Mouse (Mus musculus) T-helper 1 cell (primary cell): Measurements from ENCODE around the gene Ina.
"Not testable (repeated sequence)": the region's sequence is repeated elsewhere in the genome, so short reads cannot be mapped to it uniquely, and the experiment has no call there.

ENCODE experiments used
- in situ Hi-C: fragments of 300-600 bp; cut with MboI, MseI; formaldehyde crosslinking; loops from one replicate; pipeline ENCODE4 v1.15.1; 2025; ENCODE audit warnings: high pct_unique_total_duplicates

Ina gene

DNA sequence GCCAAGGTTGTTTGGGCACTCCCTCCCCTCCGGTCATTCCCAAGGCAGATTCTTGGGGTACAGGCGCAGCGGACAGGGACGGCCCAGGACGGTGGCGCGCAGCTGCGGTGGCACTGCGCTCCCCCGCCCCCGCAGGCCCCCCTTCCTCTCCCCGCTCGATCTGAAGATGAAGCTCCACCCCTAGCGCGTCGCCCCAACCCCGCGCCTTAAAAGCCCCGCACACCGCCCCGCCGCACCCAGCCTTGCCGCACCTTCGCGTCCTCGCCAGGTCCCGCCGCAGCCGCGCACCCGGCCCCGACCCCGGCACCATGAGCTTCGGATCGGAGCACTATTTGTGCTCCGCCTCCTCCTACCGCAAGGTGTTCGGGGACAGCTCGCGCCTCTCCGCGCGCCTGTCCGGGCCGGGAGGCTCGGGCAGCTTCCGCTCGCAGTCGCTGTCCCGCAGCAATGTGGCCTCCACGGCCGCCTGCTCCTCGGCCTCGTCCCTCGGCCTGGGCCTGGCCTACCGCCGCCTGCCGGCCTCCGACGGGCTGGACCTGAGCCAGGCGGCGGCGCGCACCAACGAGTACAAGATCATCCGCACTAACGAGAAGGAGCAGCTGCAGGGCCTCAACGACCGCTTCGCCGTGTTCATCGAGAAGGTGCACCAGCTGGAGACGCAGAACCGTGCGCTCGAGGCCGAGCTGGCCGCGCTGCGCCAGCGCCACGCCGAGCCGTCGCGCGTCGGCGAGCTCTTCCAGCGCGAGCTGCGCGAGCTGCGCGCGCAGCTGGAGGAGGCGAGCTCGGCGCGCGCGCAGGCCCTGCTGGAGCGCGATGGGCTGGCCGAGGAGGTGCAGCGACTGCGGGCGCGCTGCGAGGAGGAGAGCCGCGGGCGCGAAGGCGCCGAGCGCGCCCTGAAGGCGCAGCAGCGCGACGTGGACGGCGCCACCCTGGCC is at the start of gene Ina, which contains the start of gene Nt5c2:
TSS of gene Ina (plus strand) at position 252 of the 935 bp plus-strand sequence.
TSS of gene Nt5c2 (minus strand) at position 707 of the 935 bp plus-strand sequence.
- in situ Hi-C loops = no loop called here

DNA sequence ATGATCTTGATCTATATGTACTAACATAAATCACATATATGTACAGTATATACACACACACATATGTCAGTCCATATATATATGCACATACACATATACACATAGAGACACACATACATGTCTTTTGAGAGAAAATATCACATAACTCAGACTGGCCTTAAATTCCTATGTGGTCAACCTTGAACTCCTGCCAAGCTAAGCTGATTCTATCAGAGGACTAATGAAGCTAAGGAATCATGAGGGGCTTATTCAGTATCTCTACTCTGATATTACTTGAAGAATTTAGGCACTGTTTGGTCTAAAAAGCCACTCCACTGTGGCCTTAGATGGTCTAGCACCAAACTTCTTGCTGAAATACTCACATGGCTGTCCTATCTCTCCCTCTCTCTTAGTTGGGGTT is 49.0 kb upstream of the Ina start:
- in situ Hi-C loops = no loop called here

DNA sequence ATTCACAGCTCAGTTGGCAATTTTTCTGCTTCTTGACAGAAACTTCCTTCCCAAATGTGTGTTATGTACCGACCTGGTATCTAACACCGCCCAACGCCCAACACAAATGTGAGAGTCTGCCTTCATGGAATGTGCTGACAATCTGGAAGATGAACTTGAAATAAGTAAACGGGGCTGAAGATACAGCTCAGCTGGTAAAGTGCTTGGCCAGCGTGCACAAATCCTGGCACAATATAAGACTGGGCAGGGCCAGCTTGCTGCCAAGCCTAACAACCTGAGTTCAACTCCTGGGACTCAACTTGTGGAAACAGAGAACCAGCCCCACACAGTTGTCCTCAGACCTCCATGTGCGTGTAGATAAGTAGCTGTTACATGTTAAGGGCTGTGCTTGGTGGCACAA is 48.2 kb upstream of the Ina start:
- in situ Hi-C loops = no loop called here

DNA sequence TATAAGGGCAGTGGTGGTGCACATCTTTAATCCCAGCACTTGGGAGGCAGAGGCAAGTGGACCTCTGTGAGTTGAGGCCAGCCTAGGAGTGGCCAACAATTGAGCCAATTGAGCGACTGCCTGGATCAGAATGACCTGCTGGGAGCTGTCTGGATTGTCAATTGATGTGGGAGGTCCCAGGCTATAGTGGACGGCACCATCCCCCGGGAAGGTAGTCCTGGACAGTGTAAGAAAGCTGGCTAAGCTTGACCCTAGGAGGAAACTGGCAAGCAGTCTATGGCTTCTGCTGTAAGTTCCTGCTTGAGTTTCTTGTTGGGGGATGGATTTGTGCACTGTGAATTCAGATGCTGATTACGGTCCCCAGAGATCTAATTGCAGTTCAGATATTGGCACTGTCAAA is 46.6 kb upstream of the Ina start:
- in situ Hi-C loops = no loop called here

DNA sequence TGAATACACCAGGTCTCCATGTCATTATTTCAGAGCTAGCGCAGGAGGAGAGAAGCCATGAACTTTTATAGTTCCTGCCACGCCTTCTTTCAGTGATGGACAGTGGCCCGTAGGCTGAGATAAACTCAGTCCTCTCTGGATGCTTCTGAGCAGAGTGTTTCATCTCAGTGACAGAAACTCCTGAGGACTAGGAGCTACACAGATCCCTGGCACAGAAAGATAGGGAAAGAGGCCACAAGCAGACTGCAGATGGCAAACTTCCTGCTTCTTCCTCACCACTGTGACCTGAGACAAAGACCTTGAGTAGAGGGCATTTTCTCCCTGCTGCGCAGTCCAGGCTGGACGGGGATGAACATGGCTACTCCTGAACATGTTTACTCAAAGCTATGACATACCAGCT is 45.7 kb upstream of the Ina start:
- in situ Hi-C loops = no loop called here

DNA sequence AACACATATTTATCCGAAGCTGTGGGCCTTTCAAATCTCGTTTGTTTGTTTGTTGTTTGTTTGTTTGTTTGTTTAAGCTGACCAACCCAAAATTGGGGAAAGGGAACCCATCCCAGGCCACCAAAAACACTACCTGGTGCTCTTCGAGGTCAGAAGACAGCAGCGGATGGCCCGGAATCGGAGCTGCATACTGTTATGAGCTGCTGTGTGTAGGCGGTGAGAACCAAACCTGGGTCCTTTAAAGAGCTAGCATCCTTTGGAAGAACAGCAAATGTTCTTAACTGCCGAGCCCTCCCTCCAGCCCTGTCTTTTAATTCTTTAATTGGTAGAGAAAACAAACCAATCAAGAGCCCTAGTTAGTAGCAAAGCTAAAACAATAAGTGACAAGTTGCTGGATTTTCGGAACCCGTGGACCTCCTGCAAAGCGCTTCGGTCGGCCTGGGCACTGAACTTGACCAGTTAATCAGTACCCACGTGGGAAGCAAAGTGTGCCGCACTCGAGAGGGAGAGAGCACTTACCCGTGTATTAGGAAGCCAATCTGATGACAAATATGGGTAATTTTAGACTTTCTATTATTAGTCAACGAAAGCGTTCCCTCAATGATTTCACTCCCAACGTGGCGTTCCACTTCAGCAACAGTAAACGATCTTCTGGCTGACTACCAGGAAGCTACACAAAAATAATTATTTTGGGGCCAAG is 45.1 kb upstream of the Ina start:
- in situ Hi-C loops = no loop called here

DNA sequence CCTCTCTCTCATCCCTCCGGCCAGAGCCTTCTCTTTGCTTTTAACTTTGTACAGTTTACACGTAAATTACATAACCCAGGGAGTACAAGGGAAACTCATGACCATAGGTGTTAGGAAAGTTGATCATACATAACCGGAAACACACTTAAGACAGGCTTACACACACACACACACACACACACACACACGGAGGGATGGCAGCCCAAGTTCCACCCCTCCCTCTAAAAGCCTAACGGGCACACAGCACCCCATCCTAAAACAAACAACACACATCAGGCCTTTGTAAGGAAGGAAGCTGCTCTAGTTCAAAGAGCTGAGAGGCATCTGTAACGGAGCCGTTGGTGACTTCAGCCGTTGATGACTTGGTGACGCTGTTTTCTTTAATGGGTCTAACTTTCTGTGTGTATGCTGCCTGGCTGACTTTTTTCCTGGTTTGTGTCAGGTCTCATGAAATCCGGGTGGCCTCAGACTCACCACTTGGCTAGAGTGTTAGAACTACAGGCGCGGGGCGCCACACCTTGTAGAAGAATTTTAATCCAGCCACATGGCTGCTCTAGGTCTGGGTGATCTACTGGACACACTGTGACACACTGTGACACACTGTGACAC is 44.3 kb upstream of the Ina start:
- in situ Hi-C loops = no loop called here

DNA sequence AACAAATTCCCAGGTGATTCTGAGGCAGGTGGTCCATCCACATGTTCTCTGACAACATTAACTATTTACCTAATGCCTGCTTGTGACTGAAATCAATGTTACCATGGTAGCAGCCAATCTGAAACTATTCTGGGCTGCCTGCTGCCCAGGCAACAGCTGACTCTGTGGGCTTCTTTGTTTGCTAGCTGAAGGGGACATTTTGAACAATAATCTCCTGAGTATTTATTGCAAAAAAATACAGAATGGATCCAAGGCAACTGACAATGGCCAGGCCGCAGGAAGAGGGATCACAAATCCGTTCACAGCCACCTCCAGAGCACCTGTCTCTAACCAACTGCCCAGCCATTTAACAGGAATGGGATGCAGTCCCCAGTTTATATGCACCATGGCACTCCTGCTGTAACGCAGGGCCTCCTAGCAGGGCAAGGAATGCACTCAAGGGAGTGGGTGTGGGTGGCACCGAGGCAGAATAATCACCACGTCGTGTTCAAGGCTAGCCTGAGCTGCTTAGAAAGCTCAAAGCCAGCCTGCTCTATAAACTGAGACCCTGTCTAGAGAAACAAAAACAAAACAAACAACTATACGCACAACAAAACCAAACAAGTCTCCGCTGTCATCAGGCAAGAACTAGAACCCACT is 43.3 kb upstream of the Ina start:
- in situ Hi-C loops = no loop called here

DNA sequence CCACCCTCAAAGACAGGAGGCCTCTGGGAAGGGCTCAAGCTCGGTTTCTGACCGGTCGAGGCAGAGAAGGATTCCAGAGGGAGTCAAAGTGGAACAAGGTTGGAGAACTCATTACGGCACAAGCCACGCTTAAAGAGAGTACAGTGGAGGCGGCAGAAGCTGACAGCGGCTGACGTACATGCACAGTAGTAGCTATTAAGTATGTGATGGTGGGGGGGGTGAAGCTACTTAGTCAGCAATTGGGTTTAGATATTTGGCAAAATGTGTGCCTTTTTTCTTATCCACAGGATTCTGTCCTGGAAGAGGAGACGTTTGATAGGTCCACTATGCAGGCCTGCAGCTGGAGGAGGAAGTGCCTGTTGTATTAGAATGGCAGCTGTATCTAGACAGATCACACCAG is 42.8 kb upstream of the Ina start:
- in situ Hi-C loops = no loop called here

DNA sequence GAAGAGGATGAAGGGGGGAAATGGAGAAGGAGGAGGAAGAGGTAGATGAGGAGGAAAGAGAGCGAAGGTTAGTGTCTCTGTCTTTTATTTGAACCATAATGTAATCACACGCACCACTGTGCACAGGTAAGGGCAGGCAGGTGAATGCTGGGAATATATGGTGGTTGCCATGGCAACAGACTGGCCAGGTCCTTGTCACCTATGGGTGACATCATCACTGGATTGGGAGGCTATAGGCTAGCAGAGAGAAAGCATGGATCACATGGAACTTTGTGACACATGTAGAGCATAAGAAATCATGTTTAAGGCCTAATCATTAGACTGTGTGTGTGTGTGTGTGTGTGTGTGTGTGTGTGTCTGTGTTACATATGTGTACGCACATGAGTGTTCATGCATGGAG is 42.3 kb upstream of the Ina start:
- in situ Hi-C loops = no loop called here

DNA sequence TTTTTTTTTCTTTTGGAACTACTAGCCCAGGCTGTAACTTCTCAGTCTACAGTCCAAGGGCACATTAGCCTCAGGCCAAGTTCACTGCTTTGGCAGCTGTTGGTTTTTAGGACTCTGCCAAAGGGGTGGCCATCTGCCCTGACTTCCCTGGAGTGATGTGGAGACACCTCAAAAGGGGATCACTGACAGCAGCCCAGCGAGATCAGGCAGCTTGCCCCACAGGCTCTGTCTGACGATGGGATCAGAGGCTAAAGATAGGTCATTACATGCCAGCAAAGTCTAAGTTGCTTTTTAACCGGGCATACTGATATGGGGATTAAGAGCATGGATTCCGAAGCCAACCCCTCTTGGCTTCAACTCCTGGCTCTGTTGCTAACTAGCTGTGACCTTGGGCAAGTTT is 38.9 kb upstream of the Ina start:
- in situ Hi-C loops = no loop called here

DNA sequence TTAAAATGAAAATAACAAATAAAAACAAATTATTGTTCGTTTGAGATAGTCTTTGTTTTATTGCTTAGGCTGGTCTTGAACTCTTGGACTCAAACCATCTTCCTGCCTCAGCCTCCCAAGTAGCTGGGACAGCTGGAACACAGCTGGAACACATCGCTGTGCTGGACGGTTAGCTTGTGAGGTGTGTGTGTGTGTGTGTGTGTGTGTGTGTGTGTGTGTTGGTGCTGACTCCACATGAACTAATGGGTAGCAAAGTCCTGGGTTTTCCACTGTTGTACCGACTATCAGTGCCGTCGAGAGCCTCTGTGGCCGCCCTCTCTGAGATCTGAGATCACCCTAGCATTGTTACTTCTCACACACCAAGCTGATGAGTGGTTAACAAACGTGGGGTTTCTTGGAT is 38.5 kb upstream of the Ina start:
- in situ Hi-C loops = no loop called here

DNA sequence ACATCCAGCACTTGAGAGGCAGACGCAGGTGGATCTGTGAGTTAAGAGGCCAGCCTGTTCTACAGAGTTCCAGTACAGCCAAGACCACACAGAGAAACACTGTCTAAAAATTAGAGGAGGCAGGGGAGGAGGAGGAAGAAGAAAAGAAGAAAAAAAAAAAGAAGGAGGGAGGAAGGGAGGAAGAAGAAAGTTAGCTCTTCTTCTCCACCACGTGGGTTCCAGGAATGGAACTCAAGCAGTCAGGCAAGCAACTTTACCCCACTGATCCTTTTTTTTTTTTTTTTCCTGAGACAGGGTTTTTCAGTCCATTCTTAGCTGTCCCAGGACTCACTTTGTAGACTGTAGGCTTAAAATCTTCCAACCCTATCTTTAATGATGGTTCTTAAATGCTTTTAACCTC is 37.8 kb upstream of the Ina start:
- in situ Hi-C loops = no loop called here

DNA sequence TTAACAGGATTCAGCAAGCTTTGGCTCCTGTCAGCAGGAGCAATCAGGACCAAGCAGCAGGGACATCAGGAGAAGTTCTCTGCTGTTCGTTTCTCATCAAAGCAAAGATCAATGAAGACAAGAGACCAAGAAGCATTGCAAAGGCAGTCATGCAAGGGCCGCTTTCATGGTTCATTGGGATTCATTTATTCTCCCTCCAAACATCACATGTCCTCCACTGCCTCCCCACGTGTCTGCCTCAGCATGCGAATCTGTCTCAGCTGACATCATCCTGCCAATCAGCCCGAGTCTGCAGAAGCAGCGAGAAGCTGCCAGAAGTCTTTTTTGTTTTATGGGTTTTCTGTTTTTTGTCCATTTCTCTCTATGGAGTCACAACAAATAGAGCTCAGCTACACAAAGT is 37.0 kb upstream of the Ina start:
- in situ Hi-C loops = no loop called here

DNA sequence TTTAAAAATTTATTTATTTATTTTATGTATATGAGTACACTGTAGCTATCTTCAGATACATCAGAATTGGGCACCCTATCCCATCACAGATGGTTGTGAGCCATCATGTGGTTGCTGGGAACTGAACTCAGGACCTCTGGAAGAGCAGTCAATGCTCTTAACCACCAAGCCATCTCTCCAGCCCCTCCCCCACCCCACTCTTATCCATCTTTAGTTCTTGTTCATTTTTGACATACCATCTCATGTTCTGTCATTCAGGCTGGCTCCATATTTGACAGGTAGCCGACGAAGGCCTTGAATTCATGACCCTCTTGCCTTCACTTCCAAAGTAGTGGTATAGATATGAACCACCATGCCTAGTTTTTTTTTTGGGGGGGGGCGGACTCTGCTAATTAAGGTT is 36.4 kb upstream of the Ina start:
- in situ Hi-C loops = not testable (repeated sequence)

DNA sequence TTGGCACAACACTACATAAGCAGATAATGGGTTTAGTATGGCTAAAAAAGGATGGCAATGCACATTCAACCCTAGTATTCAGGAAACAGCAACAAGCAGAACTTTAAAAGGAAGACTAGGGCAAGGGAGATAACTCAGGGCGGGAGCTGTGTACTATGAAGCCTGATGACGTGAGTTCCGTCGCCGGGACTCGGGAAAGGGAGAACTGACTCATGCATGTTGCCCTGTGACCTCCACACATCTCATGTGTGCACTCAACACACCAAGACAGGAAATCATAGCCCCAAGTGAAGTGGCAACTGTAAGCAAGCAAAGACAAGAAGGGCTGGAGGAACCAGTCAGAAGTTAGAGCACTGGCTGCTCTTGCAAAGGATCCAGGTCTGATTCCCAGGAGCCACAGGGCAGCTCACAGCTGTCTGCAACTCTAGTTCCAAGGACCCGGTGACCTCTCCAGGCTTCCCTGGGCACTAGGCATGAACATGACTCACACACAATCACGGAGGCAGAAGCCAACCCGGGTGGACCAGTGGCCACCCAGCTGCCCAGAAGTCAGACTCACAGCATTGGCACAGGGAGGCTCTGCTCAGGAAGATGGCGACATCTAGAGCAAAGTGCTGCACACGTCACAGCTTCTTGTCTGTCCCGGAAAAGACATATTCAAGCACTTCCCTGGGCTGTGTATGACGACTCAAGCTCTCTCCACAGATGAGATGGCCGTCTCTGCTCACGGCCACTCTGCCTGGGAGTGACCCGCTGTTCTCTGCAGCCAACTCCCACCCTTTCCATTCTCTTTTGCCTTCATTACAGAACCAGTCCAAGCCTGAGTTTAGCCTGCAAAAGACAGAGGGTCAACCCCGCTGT is 35.3 kb upstream of the Ina start:
- in situ Hi-C loops = no loop called here

DNA sequence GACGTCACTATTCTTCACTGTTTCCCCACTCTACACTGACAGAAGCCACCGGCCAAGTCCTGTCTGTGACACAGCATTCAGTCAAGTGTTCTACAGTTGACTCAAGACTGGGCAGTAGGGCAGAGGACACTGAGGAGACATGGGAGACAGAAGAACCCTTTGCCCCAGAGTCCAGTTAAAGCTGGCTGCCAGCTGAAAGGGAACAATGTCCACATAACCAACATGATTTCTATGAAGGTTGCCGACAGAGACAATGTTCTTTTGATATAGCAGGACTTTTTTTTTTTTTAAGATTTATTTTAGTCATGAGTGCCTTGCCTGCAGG is 34.8 kb upstream of the Ina start:
- in situ Hi-C loops = no loop called here

DNA sequence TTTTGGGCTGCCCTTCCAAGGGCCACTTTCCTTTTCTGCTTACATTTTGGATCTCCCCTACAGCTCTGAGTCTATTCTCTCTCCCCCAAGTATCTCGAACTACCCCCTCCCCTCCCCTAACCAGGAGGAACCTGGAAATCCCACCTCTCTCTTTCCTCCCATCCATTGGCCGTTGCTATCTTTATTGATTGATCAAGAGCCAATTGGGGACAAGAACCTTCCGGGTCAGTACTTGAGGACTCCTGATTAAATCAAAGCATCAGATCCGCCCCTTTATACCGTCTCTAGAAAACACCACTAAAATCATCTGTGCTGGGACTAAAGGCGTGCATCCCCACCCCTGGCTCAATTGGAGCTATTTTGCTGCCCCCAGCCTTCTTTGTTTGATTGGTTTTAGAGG is 33.0 kb upstream of the Ina start:
- in situ Hi-C loops = no loop called here

DNA sequence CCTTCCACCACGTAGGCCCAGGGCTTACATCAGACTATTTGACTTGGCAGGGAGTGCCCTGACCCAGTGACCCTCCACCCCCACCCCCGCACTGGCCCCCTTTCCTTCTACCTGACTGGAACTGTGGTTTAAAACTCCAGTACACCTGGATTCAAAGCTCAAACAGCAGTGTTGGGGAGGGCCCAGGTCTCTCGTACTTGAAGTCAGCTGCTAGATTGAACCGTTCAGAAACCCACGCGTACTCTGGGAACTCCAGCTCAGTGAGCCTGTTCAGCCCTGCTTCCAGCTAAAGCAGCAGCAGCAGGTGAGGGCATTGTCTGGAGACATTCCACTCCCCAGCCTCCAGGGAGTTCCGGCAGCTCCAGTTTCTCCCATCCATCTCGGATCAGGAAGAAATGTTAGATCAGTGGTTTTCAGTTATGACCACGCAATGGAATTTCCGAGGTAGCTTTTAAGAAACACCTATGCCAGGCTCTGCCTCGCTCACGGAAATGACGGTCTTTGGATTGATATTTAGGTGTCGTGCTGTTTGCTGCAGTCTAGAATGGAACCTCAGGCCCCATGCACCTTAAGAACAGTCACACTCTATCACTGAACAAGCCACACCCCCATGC is 31.0 kb upstream of the Ina start:
- in situ Hi-C loops = no loop called here

DNA sequence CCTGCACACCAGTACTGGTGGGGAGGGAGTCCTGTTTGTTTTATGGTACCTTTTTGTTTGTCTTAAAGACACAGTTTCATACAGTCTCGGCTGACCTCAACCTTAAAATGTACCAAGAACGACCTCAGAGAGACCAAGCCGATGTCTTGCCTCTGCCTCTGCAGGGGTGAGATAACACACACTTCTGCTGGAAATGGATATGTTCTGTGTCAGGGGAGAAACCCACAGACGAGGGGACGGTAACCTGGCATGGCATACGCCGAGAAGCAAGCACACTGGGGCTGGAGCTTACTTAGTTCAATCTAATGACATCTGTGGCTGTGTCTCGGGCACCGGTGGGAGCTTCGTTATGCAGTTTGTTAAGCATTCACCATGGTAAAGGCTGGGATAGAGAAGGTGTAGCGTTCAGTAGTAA is 30.5 kb upstream of the Ina start:
- in situ Hi-C loops = no loop called here
